Comparison of ENCODE assay signal across 12 mouse cellular contexts in genomic region chr7:28902809-28903208, GRCm38 (mm10). TPM values are rescaled to one million over a fixed set of nuclear protein-coding genes. Genes with fewer than 3 reads are reported as not detected.
DNase-seq lines count a peak whose midpoint lies in the region; ATAC-seq and TF ChIP-seq lines count a peak whose summit lies in the region.
"Had no signal": no experiment of that assay in that cellular context is flagged by ENCODE, and none has a peak within 500 bp of the region (broad histone marks: within the 10 kb centered on the region; RNA-seq: fewer than 3 reads in every experiment).

No protein-coding gene starts in this region.

- intact Hi-C loops in heart, postnatal 10 days (cut with DNase I) = loop anchor here (10.0 kb wide), 1 partner anchor 132 kb away; no protein-coding TSS in a partner anchor

- H3K27ac ChIP-seq in heart, embryonic 10.5 days = peak overlapping the region; percentile 42; the same call in 1 of the 2 replicates
- H3K27ac ChIP-seq in brown adipose tissue, adult 24 weeks (replicated peaks; ENCODE audit: low read depth, low read length) = peak overlapping the region; percentile 61
- peak overlapping the region; percentile 76 for H3K27ac ChIP-seq in heart, embryonic 16.5 days (ENCODE audit: low read length)
- H3K27ac ChIP-seq: kidney, embryonic 15.5 days; liver, embryonic 15.5 days; midbrain, embryonic 12.5 days had no signal

- H3K27me3 ChIP-seq in heart, embryonic 10.5 days (ENCODE audit: insufficient read depth, poor library complexity, severe bottlenecking) = no peaks in the 10 kb centered on the region
- H3K27me3 ChIP-seq in heart, embryonic 16.5 days (ENCODE audit: control insufficient read depth, insufficient read depth, low read length) = no peaks in the 10 kb centered on the region
- no peaks in the 10 kb centered on the region for H3K27me3 ChIP-seq in myocyte (ENCODE audit: control insufficient read depth, insufficient read depth, insufficient read length)
- H3K27me3 ChIP-seq: kidney, embryonic 15.5 days; liver, embryonic 15.5 days; midbrain, embryonic 12.5 days had no signal

- no peak overlapping the region for H3K9ac ChIP-seq in heart, embryonic 16.5 days (ENCODE audit: low read length)
- H3K9ac ChIP-seq: kidney, embryonic 15.5 days; liver, embryonic 15.5 days; midbrain, embryonic 12.5 days had no signal

- H3ac ChIP-seq in myocyte (ENCODE audit: control insufficient read depth, insufficient read length) = no peak overlapping the region

- 92% methylated on average over 3 of the region's 3 CpGs for WGBS in heart, embryonic 10.5 days
- WGBS in heart, embryonic 16.5 days = 85% methylated on average over 3 of the region's 3 CpGs

- H3K36me3 ChIP-seq in heart, embryonic 10.5 days = peaks cover 99% of the 10 kb centered on the region
- peaks cover 95% of the 10 kb centered on the region for H3K36me3 ChIP-seq in heart, embryonic 16.5 days (ENCODE audit: control insufficient read depth, insufficient read depth)
- peaks cover 74% of the 10 kb centered on the region for H3K36me3 ChIP-seq in myocyte (ENCODE audit: control insufficient read depth, insufficient read depth)

- TF ChIP-seq POLR2A in myocyte (IDR thresholded peaks at IDR 0.05; ENCODE audit: insufficient read length, low read depth) = peak; percentile 16

- H3K4me3 ChIP-seq in heart, embryonic 10.5 days = no peak overlapping the region
- H3K4me3 ChIP-seq in brown adipose tissue, adult 24 weeks (ENCODE audit: insufficient read depth, low read depth, low read length) = no peak overlapping the region
- no peak overlapping the region for H3K4me3 ChIP-seq in heart, embryonic 16.5 days (ENCODE audit: low read length)
- no peak overlapping the region for H3K4me3 ChIP-seq in myocyte
- H3K4me3 ChIP-seq: kidney, embryonic 15.5 days; liver, embryonic 15.5 days; midbrain, embryonic 12.5 days had no signal

- no peaks in the 10 kb centered on the region for H3K9me3 ChIP-seq in heart, embryonic 10.5 days
- H3K9me3 ChIP-seq in heart, embryonic 16.5 days (replicated peaks; ENCODE audit: control insufficient read depth, low read length) = no peaks in the 10 kb centered on the region
- H3K9me3 ChIP-seq: kidney, embryonic 15.5 days; liver, embryonic 15.5 days; midbrain, embryonic 12.5 days had no signal

- no peak overlapping the region for H3K4me2 ChIP-seq in heart, embryonic 16.5 days (ENCODE audit: low read depth, low read length)
- no peak overlapping the region for H3K4me2 ChIP-seq in myocyte (ENCODE audit: low read depth)
- H3K4me2 ChIP-seq: kidney, embryonic 15.5 days; liver, embryonic 15.5 days; midbrain, embryonic 12.5 days had no signal

- ATAC-seq in heart, embryonic 16.5 days (replicated peaks; ENCODE audit: extremely low read depth, insufficient read depth, low FRiP score) = no peak

- peaks cover 29% of the 10 kb centered on the region for H3K4me1 ChIP-seq in heart, embryonic 10.5 days
- H3K4me1 ChIP-seq in brown adipose tissue, adult 24 weeks (ENCODE audit: control insufficient read depth, insufficient read depth, insufficient read length, low read length) = no peaks in the 10 kb centered on the region; the same call in none of the 2 replicates
- peaks cover 26% of the 10 kb centered on the region for H3K4me1 ChIP-seq in heart, embryonic 16.5 days (ENCODE audit: control insufficient read depth, insufficient read depth, low read length)
- H3K4me1 ChIP-seq: kidney, embryonic 15.5 days; liver, embryonic 15.5 days; midbrain, embryonic 12.5 days had no signal

- no peaks in the 10 kb centered on the region for H3K79me2 ChIP-seq in myocyte (ENCODE audit: control insufficient read depth, insufficient read depth)

- no peak for DNase-seq in heart, embryonic 10.5 days (ENCODE audit: low spot score)
- DNase-seq in heart, postnatal 10 days = no peak
- DNase-seq in ovary, postnatal 14 days (ENCODE audit: low spot score) = no peak
- DNase-seq in ovary, postnatal 10 days (ENCODE audit: low spot score) = no peak
- DNase-seq: thymus, postnatal 25 days had no signal

TF ChIP-seq in myocyte, 11 proteins besides CTCF, POLR2A, EP300 and RAD21:
- TF ChIP-seq POLR2AphosphoS2 (IDR thresholded peaks at IDR 0.05; ENCODE audit: insufficient read length, low read depth) (no peak), MAX (IDR thresholded peaks at IDR 0.05; ENCODE audit: low read depth) (no peak), CEBPB (IDR thresholded peaks at IDR 0.05; ENCODE audit: insufficient read depth, poor library complexity, severe bottlenecking) (no peak), TCF3 (IDR thresholded peaks at IDR 0.05; ENCODE audit: insufficient read length, low read depth) (peak; percentile 2), SRF (IDR thresholded peaks at IDR 0.05; ENCODE audit: control insufficient read depth, insufficient read length, low read depth) (no peak), E2F4 (IDR thresholded peaks at IDR 0.05; ENCODE audit: insufficient read depth) (no peak), REST (IDR thresholded peaks at IDR 0.05; ENCODE audit: insufficient read depth, insufficient read length) (no peak), USF1 (IDR thresholded peaks at IDR 0.05; ENCODE audit: low read depth) (no peak), MYOG (IDR thresholded peaks at IDR 0.05; ENCODE audit: control insufficient read depth in 1 of 3, insufficient read depth in 1 of 3, insufficient read length in 2 of 3, low read depth in 2 of 3) (peak; percentile 53 to 93 (median 87)), MYOD1 (IDR thresholded peaks at IDR 0.05; ENCODE audit: control insufficient read depth in 1 of 3, insufficient read length in 2 of 3, low read depth in 2 of 3) (peak; percentile 47 to 79 (median 79)), TCF12 (IDR thresholded peaks at IDR 0.05; ENCODE audit: insufficient read depth, poor library complexity, severe bottlenecking) (peak; percentile 78)

RNA-seq across cellular contexts. Expression of gene Capn12, which starts 21.6 kb away (rescaled TPM):
- polyA plus RNA-seq in heart, embryonic 10.5 days (2016; fragmentation: Nextera tagmentation; extraction: Ambion mirVana) = 0.20 and 0.34 TPM in 2 replicates
- under 1 TPM; 0.26 to 0.47 TPM for total RNA-seq in heart, postnatal 10 days (2021)
- polyA plus RNA-seq in brown adipose tissue, adult 24 weeks (2012; ENCODE audit: insufficient read depth, insufficient read length, missing spikeins) = 0.63 and 0.71 TPM in 2 replicates
- 0.41 and 0.42 TPM in 2 replicates for polyA plus RNA-seq in heart, embryonic 16.5 days (2015; fragmentation: Nextera tagmentation; extraction: Ambion mirVana)
- 0.24 TPM for polyA plus RNA-seq in myocyte (2012; fragmentation: generic; extraction: Trizol)

RNA-seq across cellular contexts. Expression of gene Lgals7, which starts 39.2 kb away (rescaled TPM):
- 0.24 and 0.81 TPM in 2 replicates for polyA plus RNA-seq in heart, embryonic 10.5 days (2016; fragmentation: Nextera tagmentation; extraction: Ambion mirVana)
- 1 to 10 TPM; 2.2 to 2.8 TPM for total RNA-seq in heart, postnatal 10 days (2021)
- polyA plus RNA-seq in brown adipose tissue, adult 24 weeks (2012; ENCODE audit: insufficient read depth, insufficient read length, missing spikeins) = 2.3 TPM in 1 of 2 replicates, not detected in the other
- polyA plus RNA-seq in heart, embryonic 16.5 days (2015; fragmentation: Nextera tagmentation; extraction: Ambion mirVana) = 1.5 and 2.1 TPM in 2 replicates
- 0.50 TPM for polyA plus RNA-seq in myocyte (2012; fragmentation: generic; extraction: Trizol)
- polyA plus RNA-seq: small intestine, adult 2 months had no signal

RNA-seq across cellular contexts. Expression of gene Actn4, which starts 59.3 kb away (rescaled TPM):
- 319 and 371 TPM in 2 replicates for polyA plus RNA-seq in heart, embryonic 10.5 days (2016; fragmentation: Nextera tagmentation; extraction: Ambion mirVana)
- total RNA-seq in heart, postnatal 10 days (2021) = 100 to 1,000 TPM; 173 to 174 TPM
- polyA plus RNA-seq in brown adipose tissue, adult 24 weeks (2012; ENCODE audit: insufficient read depth, insufficient read length, missing spikeins) = 122 and 135 TPM in 2 replicates
- 260 and 301 TPM in 2 replicates for polyA plus RNA-seq in heart, embryonic 16.5 days (2015; fragmentation: Nextera tagmentation; extraction: Ambion mirVana)
- 270 TPM for polyA plus RNA-seq in myocyte (2012; fragmentation: generic; extraction: Trizol)
